Mouse (Mus musculus) heart, postnatal 36 days (tissue): ENCODE data around the gene Vps37b. TPM values are rescaled to one million over a fixed set of nuclear protein-coding genes. Genes with fewer than 3 reads are reported as not detected.
"Not testable (repeated sequence)": the region's sequence is repeated elsewhere in the genome, so short reads cannot be mapped to it uniquely, and the experiment has no call there.

Experiments used
- DNase-seq, 2 experiments: peaks; one replicate each; pipeline ENCODE4 v3.0.0; 2021 to 2022
- intact Hi-C: fragments of 180-260 bp; cut with DNase I; formaldehyde crosslinking; loops from one replicate; pipeline ENCODE4 v1.15.1; 2025
- total RNA-seq, 2 experiments: library from RNA; stranded (reverse); gene quantifications; 2 replicates each; pipeline ENCODE4 v1.2.3; 2021

The Vps37b gene
- total RNA-seq: 10 to 100 TPM; 19.6 to 25.0 TPM

DNA sequence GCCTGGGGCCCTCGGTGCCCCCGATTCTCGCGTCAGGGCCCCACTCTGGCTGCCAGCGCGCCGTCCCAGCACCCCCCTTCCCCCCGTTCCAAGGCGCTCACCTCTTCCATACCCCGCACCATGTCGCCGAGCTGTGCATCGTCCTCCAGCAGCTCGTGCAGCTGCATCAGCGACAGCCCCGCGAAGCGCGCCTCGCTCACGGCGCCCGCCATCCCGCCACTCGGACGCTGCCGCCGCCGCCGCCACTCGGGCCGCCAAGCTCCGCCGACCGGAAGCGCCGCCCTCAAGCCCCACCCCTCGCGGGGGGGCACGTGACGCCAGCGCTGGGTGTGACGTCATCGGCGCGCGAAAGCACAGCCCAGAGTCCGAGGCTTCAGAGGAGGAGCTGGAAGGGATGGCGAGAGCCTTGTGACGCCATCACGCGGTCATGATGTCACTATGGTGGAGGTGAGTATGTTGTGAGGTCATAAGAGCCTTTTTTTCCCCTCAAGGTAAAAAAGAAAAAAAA lies at the start of gene Vps37b:
Gene Vps37b, minus strand, starts transcription at position 270 of the 508 bp plus-strand sequence.
- intact Hi-C loops: no loop called here
- peak; percentile 92 to 93 for DNase-seq

GRCm38 (mm10) chr5:124079880-124080279 lies 47.8 kb upstream of the Vps37b start:
- no peak for DNase-seq
- intact Hi-C loops: loop anchor here (5.0 kb wide), 1 partner anchor 33 kb away; no protein-coding TSS in a partner anchor

- no peak for DNase-seq
- intact Hi-C loops: no loop called here
These were observed 46.8 kb upstream of the Vps37b start for GRCm38 (mm10) chr5:124078794-124079416.

GRCm38 (mm10) chr5:124077856-124078460 lies 45.9 kb upstream of the Vps37b start:
- intact Hi-C loops: no loop called here
- no peak for DNase-seq

DNA sequence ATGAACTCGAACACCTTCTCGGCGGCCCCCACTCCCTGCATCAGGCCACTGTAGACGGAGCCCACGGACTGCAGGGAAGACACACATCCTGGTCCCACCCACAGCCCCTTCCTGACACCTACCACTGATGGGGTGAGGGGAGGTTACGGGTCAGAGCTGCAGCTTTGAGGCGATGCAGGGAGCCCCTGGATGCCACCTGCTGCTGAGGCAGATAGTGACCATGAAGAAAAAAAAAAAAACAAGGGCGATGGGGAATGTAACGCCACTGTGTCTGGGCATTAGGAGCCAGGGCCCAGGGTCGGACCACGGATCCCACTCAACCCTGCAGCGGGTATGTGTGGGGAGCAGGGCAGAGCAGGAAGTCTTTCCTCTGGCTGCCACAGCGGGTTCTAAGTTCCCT lies 45.2 kb upstream of the Vps37b start:
- no peak for DNase-seq
- intact Hi-C loops: no loop called here

- intact Hi-C loops: no loop called here
- no peak for DNase-seq
These were observed 44.5 kb upstream of the Vps37b start for GRCm38 (mm10) chr5:124076559-124076958.

- intact Hi-C loops: no loop called here
- DNase-seq: no peak
These were observed 43.6 kb upstream of the Vps37b start for GRCm38 (mm10) chr5:124075716-124076115.

DNA sequence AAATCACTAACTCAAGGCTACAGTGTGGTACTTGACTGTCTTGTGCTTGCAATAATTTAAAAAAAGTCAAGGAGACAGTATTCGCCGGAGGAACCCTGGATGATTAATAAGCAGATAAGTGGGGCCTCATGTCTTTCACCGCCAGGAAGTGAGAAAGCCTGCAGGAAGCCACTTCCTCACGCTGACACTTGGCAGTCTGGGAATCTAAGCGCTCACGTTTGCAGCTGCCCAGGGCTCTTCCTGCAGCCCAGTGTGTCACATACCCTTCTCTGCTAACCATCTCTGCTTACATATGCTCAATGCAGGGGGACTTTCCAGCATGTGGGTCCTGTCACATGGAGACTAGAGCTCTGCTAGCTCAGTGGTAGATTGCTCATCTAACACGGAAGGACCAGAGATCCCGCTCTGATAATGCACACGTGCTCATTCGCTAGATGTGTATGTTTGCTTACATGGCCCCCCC lies 42.8 kb upstream of the Vps37b start:
- no peak for DNase-seq
- intact Hi-C loops: no loop called here

GRCm38 (mm10) chr5:124073682-124074081 lies 41.6 kb upstream of the Vps37b start:
- no peak for DNase-seq
- intact Hi-C loops: no loop called here

DNA sequence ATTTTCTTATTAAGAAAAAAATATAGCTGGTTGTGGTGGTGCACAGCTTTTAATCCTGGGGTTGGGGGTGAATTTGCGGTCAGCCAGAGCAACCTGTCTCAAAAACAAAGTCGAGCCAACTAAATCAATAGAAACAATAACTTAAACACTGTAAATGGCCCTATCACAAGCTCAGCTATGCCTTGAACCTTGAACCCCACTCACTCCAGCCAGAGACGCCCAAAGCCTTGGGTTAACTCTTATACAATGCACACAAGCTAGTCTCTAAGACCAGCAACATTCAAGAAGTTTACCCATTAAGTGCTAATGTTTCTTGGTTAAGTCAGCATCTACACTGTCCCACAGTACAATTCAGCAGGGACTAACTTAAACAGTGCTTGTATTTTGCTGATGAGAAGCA lies 37.6 kb upstream of the Vps37b start:
- intact Hi-C loops: no loop called here
- no peak for DNase-seq

DNA sequence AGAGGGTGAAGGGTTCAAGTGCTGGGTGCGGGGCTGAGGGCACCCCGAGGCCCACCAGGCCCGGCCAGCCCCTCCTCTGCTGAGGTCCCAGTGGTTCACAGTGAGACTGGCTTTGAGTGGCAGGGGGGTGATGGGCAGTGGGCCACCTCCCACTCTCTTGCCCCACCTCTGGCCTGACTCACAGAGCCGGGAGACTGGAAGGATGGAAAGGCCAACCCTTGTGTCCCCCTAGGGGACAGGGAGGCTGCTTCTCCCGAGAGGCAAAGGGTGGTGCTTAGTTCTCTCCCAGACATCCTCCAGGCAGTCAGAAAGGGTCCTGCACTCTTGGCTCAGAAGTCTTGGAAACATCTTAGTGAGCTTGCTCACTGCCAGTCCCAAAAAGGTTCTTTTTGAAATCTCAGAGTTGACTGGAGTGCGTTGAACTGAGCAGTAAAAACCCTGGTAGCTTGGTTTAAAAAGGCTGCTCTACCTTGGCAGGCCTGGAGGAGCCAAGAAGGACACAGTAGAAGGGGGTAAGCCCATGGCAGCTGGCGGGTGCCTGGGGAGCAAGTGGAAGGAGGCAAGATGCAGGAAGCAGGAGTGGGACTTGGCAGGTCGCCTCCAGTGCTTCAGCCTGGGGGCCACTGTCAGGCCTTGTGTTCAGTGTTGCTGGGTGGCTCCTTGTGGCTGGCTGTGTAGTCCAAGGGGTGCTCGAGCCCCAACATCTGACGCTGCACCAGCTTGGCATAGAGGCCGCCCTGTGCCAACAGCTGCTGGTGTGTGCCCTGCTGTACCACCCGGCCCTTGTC lies 30.2 kb upstream of the Vps37b start:
- intact Hi-C loops: no loop called here
- DNase-seq: peak in 1 of 2 experiments; percentile 32

- intact Hi-C loops: no loop called here
- DNase-seq: peak; percentile 31 to 39
These were observed 27.6 kb upstream of the Vps37b start for GRCm38 (mm10) chr5:124059677-124060076.

GRCm38 (mm10) chr5:124058749-124059148 lies 26.7 kb upstream of the Vps37b start:
- intact Hi-C loops: no loop called here
- no peak for DNase-seq

DNA sequence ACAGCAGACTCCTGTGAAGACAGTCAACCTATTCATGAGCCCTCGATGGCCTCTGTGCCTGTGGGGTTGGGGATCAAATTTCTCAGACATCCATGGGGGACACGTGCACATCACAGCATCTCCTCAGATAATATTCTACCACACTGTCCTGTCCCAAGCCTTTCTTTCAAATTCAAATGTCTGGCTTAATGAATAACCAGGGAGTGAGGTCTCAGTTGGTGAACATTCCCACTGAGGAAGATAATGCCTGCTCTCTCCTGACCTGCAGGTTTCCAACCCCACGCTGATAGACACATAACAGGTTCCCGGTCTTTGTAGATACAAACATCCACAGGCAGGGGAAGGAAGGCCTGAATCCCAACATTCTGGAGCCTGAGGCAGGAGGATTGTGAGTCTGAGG lies 24.9 kb upstream of the Vps37b start:
- intact Hi-C loops: no loop called here
- DNase-seq: no peak

- no peak for DNase-seq
- intact Hi-C loops: no loop called here
These were observed 24.1 kb upstream of the Vps37b start for GRCm38 (mm10) chr5:124056219-124056618.

GRCm38 (mm10) chr5:124052641-124053040 lies 20.6 kb upstream of the Vps37b start:
- intact Hi-C loops, DNase-seq: not testable (repeated sequence)

DNA sequence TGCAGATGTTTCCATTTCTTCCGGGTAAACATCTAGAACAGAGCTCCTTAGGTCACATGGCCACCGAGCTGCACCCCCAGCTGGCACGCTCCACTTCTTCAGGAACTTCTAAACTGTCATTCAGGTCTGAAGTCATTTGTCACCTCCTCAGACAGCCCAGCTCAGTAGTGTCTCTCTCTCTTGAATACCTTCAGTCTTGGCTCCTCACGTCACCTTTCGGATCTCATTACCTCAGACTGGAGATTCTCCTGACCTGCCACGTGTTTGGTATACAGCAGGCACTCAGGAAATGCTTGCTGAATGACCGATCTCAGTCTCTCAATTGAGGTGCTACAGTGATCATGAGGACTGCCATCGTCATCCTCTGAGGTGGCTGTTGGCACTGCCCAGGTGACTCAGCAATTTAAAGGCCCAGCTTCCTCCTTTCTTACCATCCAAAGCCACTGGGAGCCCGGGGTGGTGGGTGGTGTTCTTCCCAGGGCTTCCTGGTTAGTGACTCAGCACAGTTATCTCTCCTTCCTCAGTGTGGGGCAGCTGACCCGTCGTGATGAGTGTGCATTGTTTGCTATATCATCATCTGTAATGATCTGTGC lies 19.9 kb upstream of the Vps37b start:
- intact Hi-C loops: no loop called here
- DNase-seq: no peak

DNA sequence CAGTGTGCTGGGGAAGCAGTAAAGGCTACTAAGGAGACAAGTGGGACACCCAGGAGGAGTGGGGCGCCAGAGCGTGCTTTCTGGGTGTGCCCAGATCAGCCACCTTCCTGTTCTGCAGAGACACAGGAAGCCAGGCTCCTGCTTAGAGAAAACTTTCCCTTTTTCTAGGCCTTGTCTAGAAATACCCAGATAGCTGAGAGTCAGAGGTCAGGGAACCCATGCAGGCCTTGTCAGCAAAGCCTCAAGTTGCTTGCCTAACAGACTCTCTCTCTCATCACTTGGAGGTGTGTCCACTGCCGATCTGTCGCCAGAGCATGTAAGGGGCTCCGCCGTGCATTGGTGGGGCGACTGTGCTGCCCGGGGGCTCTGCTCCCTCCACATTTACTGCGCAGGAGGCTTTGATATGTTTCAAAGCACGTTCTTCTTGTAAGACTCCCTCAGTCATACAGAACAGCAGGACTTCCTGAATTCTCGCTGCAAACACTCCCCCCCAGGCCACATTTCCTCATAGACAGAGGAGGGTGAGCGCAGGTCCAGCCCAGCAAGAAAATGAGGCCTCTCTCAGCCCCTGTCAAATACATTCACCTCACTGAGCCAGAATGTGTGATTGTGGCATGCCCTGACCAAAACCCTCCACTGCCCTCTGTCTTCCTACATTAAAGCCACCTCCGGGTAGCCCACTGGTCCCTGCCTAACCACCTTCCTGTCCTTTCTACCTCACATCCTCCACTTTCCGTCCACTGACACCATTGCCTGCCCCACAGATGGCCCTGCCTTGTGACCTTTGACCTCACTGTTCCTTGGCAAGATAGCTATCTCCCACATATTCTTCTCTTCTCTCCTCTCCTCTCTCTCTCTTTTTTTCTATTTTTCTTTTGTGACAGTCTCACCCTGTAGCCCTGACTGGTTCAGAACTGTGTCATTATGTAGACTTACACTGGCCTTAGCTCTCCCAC lies 18.3 kb upstream of the Vps37b start:
- DNase-seq: peak; percentile 22 to 46

GRCm38 (mm10) chr5:124049249-124050045 lies 17.4 kb upstream of the Vps37b start:
- DNase-seq: no peak
- intact Hi-C loops: loop anchor here (5.0 kb wide), 1 partner anchor 33 kb away; no protein-coding TSS in a partner anchor

More for the DNA sequence above, 18.3 kb upstream of the Vps37b start:
- intact Hi-C loops: no loop called here
